Mouse (Mus musculus) lung, adult 2 months (tissue): ENCODE measurements around the gene Ufsp2. TPM values are rescaled to one million over a fixed set of nuclear protein-coding genes. Genes with fewer than 3 reads are reported as not detected.

ENCODE experiments used
- DNase-seq: peaks from one replicate; pipeline ENCODE4 v3.0.0; 2022
- H3K4me1 ChIP-seq: fragments of 200-500 bp; 2 replicates; pipeline ENCODE4 v1.6.1; 2011; ENCODE audit warnings: low read length; ENCODE audit not compliant: control insufficient read depth, insufficient read depth
- H3K4me3 ChIP-seq: fragments of 200-500 bp; replicated peaks from 2 replicates; pipeline ENCODE3; 2011; ENCODE audit warnings: low read depth, mild to moderate bottlenecking, control low read depth, low read length; ENCODE audit errors: extremely low read depth
- CTCF ChIP-seq: fragments of 200-500 bp; IDR thresholded peaks from 2 replicates; pipeline ENCODE4 v1.5.1; 2011; ENCODE audit warnings: mild to moderate bottlenecking, low read length, control low read depth; ENCODE audit not compliant: insufficient read depth
- POLR2A ChIP-seq: fragments of 200-500 bp; IDR thresholded peaks from 2 replicates; pipeline ENCODE4 v1.6.1; 2011; ENCODE audit warnings: low read depth, mild to moderate bottlenecking, control low read depth, low read length, borderline replicate concordance; ENCODE audit errors: extremely low read depth
- WGBS: fragments of 180-500 bp; shearing (Covaris S2); methylation state at CpG from one replicate; pipeline ENCODE4 v1.1.7; 2018; 5-methylcytosine and 5-hydroxymethylcytosine counted together
- polyA plus RNA-seq: library from polyadenylated mRNA; depleted of rRNA; stranded (reverse); fragments of >200 nt; gene quantifications from 2 replicates; pipeline ENCODE4 v1.2.3, GENCODE M21; 2012; rRNA removed

The Ufsp2 gene
- polyA plus RNA-seq, 1 experiment = 15.5 TPM

- TF ChIP-seq POLR2A = no peak
- TF ChIP-seq CTCF = no peak
- WGBS = 75% methylated on average over 3 of the region's 3 CpGs
- DNase-seq = no peak
These were observed 31.8 kb downstream of the Ufsp2 start for GRCm38 (mm10) chr8:46007050-46007672.

GRCm38 (mm10) chr8:46010306-46010705 lies 35.0 kb downstream of the Ufsp2 start:
- no peak for DNase-seq
- H3K4me1 ChIP-seq = peaks cover 5% of the 10 kb centered on the region
- no peak for TF ChIP-seq POLR2A
- no peak for TF ChIP-seq CTCF
- 66% methylated on average over 2 of the region's 2 CpGs for WGBS
- no peak overlapping the region for H3K4me3 ChIP-seq

More at GRCm38 (mm10) chr8:46007050-46007672, 31.8 kb downstream of the Ufsp2 start:
- H3K4me3 ChIP-seq = no peak overlapping the region
- H3K4me1 ChIP-seq = peaks cover 5% of the 10 kb centered on the region

- Histone ChIP-seq H3K4me1 (peaks cover 5% of the 10 kb centered on the region), H3K4me3 (no peak overlapping the region)
- peak; percentile 62 for TF ChIP-seq CTCF
- TF ChIP-seq POLR2A = no peak
- 17% methylated on average over 17 of the region's 17 CpGs for WGBS
- DNase-seq = peak; percentile 22
These were observed 35.7 kb downstream of the Ufsp2 start for GRCm38 (mm10) chr8:46010746-46011680.

GRCm38 (mm10) chr8:46022203-46022602 lies 46.9 kb downstream of the Ufsp2 start:
- TF ChIP-seq CTCF (no peak), POLR2A (no peak)
- no peak for DNase-seq
- no peak overlapping the region for H3K4me3 ChIP-seq
- H3K4me1 ChIP-seq = no peaks in the 10 kb centered on the region; the same call in 1 of the 2 replicates
- WGBS = 55% methylated on average over 9 of the region's 9 CpGs

GRCm38 (mm10) chr8:46022758-46023157 lies 47.4 kb downstream of the Ufsp2 start:
- no peak for DNase-seq
- H3K4me3 ChIP-seq = no peak overlapping the region
- no peaks in the 10 kb centered on the region; the same call in 1 of the 2 replicates for H3K4me1 ChIP-seq
- 80% methylated on average over 9 of the region's 9 CpGs for WGBS
- TF ChIP-seq CTCF (no peak), POLR2A (no peak)

GRCm38 (mm10) chr8:46024392-46024791 lies 49.1 kb downstream of the Ufsp2 start:
- 44% methylated on average over 4 of the region's 4 CpGs for WGBS
- Histone ChIP-seq H3K4me3 (no peak overlapping the region), H3K4me1 (no peaks in the 10 kb centered on the region; the same call in 1 of the 2 replicates)
- no peak for TF ChIP-seq POLR2A
- TF ChIP-seq CTCF = no peak
- no peak for DNase-seq

- DNase-seq = no peak
- Histone ChIP-seq H3K4me3 (no peak overlapping the region), H3K4me1 (no peaks in the 10 kb centered on the region)
- 78% methylated on average over 11 of the region's 11 CpGs for WGBS
- TF ChIP-seq CTCF (no peak), POLR2A (no peak)
These were observed 60.9 kb downstream of the Ufsp2 start for GRCm38 (mm10) chr8:46036217-46036616.

- Histone ChIP-seq H3K4me1 (no peaks in the 10 kb centered on the region), H3K4me3 (no peak overlapping the region)
- WGBS = 19% methylated on average over 1 of the region's 1 CpGs
- TF ChIP-seq CTCF = no peak
- TF ChIP-seq POLR2A = no peak
- no peak for DNase-seq
These were observed 64.3 kb downstream of the Ufsp2 start for GRCm38 (mm10) chr8:46039666-46040065.

- no peaks in the 10 kb centered on the region for H3K4me1 ChIP-seq
- WGBS = 63% methylated on average over 13 of the region's 13 CpGs
- TF ChIP-seq CTCF (no peak), POLR2A (no peak)
These were observed 64.9 kb downstream of the Ufsp2 start for GRCm38 (mm10) chr8:46040260-46040659.

More at GRCm38 (mm10) chr8:46040260-46040659, 64.9 kb downstream of the Ufsp2 start:
- no peak overlapping the region for H3K4me3 ChIP-seq
- DNase-seq = no peak

Other genes with a start within 250 kb of the Ufsp2 start
- gene Pdlim3, start 90.1 kb upstream of the Ufsp2 start, polyA plus RNA-seq = 30.8 and 63.1 TPM in 2 replicates
- gene Ccdc110, start 40.9 kb upstream of the Ufsp2 start, polyA plus RNA-seq = 0.14 TPM in 1 of 2 replicates, not detected in the other
- gene 1700029J07Rik, start 276 bp upstream of the Ufsp2 start, polyA plus RNA-seq = 1.1 and 1.2 TPM in 2 replicates
- 0.35 and 0.45 TPM in 2 replicates for gene Lrp2bp, start 23.8 kb downstream of the Ufsp2 start, polyA plus RNA-seq
- 2.6 and 3.9 TPM in 2 replicates for gene Ankrd37, start 30.2 kb downstream of the Ufsp2 start, polyA plus RNA-seq
- 3.9 and 6.7 TPM in 2 replicates for gene Cfap97, start 176.2 kb downstream of the Ufsp2 start, polyA plus RNA-seq
- 17.5 and 23.7 TPM in 2 replicates for gene Snx25, start 176.6 kb downstream of the Ufsp2 start, polyA plus RNA-seq
- 293 and 360 TPM in 2 replicates for gene Slc25a4, start 235.8 kb downstream of the Ufsp2 start, polyA plus RNA-seq